Mouse (Mus musculus): ENCODE data around the gene Serpina3c.
A peak's percentile ranks its signal among the peaks of the same experiment; 100 is the strongest.
"Not testable (repeated sequence)": the region's sequence is repeated elsewhere in the genome, so short reads cannot be mapped to it uniquely, and the experiment has no call there.

The Serpina3c gene

DNA sequence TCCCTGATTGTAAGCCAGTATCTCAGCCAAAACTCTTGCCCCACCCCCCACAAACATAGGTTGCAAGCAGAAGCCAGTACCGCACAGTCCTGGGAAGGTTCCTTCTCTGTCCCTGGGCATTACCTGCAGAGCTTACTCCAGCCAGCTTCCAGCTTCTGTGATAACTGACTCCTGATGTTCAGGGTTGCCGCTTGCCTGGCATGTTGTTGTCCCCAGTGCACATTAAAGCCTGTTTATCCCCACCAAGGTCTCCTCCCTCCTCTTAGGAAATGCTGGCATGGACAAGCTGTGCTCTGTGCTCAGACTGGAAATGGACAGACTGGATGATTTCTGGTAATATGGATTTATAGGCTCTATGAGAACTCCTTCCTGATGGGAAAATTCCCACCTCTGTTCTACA is at the start of gene Serpina3c:
Gene Serpina3c (minus strand): TSS at position 215 of the 400 bp plus-strand sequence.
- DNase-seq, result no peak

DNA sequence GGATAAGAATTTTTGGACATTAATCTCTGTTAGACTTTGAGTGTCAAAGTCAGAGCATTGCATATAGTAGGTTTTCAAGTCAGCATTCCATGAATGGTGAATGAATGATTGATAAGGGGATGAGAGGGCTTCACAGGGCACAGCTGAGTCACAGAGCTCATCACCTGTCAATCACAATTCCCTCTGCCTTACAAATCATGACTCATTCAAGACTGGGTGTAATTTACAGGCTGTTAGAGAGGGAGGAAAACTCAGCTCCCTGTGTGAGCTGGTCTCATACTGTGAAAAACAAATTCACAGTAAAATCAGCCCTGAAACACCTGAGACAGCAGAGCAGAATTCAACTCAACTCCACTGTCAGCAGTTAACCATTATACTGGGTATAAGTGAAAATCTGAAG is 37.2 kb upstream of the Serpina3c start:
- no peak for DNase-seq

DNA sequence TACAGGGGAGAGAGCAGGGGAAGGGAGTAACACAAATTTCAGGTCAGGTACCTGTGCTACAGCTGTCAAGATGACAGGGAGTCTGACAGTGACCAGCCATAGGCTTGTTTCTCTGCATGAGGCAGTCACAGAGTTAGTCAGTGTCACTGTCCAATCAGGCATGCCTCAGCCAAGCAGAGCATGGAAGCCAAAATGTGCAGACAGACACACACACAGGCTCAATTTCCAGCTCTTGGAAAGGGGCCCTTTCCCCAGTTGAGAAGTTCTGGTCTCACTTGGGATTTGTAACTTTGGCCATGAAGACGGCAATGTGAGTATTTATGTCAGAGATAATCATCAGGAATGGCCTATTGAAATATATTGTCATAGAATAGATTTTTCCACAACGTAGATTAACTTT is 35.6 kb upstream of the Serpina3c start:
- no peak for DNase-seq

DNA sequence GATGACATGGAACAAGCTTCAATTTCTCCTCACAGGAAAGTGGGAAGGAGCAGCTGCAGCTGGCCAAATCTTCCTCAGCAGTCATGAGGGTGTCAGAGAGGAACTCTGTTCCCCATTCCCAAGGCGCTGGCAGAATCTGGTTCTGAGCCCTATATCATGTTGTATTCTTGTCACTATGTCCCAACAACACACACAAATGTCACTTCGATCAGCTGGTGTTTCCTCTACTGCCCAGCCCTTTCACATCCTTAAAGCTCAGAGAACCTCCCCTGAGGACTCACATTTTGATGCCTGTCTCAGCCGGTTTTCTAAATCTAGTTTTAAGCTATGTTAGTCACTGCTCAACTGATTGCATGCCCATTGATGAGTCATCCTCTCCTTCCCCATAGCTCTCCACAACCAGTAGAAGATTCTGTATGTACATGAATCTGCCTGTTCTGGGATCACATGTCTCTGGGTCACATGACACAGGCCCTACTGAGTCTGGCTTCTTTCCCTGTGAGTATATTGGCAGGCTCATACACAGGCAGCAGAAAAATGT is 32.4 kb upstream of the Serpina3c start:
- peak; percentile 39 for DNase-seq

DNA sequence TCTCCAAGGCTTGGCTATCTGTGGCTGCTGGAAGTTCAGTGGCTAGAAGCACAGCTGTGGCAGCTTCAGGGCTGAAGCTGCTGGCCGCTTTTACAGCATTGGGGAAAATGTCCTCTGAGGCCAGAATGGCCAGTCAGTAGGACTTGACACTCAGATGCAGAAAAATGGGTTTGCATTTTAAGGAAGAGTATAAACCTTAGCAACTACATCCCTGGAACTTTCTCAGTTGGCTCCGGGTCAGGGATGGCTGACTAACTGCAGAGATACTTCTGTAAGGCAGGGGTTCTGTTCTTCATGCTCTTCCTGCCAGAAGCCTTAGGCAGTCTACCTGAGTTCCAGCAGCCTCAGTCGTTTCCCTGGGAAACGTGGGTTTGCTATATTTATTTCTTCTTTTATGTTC is 31.4 kb upstream of the Serpina3c start:
- DNase-seq, result no peak

DNA sequence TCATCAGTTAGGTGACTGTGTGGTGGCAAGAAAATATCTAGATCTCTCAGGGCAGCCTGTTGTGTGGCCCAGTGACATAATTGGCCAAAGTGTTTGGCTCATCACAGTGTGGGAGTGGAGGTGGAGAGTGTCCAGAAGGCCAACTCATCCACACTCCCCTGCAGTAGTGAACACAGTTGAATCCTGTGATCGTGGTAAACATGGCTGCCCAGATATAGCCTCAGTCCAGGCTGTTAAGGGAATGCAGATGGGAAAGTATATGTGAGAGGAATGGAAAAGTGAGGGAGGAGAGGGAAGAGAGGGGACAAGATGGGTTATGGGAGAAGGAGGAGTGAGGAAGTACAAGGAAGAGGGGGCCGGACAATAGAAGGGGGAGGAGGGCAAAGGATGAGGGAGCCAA is 25.3 kb upstream of the Serpina3c start:
- no peak for DNase-seq

DNA sequence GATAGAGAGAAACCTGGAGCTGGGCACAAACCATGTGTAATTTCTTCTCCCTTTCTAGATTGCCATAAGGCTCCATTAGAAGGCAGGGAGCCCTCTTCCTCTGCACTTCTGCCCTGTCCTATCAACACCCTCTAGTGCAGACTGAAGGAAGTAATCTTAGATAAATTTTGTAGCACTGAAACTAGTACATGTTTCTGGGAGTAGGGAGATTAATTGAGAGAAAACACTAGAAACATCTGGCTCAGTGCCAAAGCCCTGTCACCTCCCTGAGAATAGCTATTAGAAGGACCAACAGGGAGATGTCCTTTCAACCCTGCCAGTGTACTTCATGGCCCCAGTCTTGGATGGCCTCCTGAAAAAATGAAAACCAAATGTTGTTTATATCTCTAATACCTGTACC is 24.9 kb upstream of the Serpina3c start:
- DNase-seq, result no peak

DNA sequence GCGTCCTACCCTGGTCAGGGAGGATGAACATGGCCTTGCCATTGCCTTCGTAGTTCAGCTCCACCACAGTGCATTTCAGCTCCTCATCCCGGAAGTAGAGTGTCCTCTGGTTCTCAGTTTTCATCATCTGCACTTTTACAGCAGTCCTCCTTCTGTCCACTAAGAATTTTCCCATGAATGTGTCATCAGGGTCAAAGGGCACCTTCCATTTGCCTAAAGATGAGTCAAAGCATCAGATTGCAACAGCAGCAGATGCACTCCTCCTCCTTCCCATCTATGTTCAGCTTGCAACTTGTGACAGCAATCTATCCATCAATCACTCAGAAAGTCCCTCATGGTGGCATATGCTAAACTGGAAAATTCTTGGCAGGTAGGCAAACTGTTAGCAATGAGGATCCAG is 22.0 kb upstream of the Serpina3c start:
- no peak for DNase-seq

DNA sequence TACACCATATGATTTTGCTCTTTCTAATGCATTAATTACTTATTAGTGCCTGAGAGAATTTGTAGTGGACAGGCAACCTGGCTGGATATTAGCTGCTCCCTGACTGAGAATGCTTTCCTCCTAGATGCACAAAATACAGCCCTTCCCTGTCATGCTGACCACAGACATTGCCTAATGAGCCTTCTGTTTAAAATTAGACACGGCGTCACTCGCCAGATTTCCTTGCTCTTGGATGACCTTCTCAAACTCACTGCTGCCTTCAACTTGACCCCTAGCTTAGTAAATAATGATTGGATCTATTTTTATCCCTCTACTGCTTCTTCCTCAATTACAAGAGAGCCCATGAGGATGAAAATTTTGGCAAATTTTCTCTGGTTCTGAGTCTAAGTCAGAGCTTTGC is 21.1 kb upstream of the Serpina3c start:
- no peak for DNase-seq

DNA sequence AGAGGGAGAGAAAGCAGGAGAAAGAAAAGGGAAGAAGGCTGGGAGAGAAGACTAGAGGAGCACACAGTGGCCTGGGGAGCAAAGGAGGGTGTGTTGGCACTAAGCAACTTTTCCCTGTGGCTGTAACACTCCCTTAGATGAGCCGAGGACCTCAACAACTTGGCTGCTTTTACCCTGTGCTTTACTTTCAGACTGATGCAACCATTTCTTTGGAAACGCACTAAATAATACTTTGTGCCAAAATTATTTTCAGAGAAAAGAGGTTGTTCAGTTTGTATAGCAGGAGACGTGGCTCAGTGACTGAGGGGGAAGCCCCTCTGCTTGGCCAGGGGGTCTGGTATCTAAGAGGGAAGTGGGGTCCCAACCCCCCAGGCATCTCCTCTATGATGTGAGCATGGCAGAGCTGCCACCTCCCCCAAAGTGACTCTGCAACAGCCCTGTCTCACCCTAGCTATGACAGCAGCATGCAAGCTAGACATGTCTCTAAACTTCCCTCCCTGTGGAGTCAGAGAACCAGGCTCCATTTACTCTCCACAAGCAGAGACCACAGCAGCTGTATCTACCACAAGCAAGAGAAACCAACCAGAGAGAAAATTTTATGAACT is 527 bp downstream of the Serpina3c start:
- no peak for DNase-seq

DNA sequence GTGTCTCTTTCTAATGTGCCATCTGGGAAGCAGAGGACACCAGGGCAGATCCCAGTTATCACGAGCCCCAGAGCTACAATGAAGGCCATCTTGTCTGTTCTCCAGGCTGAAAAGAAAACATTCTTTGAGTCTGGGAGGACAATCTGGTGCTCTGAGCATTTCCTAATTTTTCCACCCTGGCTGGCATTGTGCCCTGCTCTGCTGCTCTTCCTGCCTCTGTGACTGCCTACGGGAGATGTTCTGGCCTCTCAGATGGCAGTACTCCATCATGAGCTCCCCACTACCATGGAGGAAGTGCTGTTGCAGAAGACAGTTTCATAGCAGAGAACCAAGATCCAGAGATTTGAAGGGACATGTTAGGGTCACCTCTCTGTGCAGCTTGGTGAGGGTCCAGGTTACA is 1.7 kb downstream of the Serpina3c start:
- no peak for DNase-seq

DNA sequence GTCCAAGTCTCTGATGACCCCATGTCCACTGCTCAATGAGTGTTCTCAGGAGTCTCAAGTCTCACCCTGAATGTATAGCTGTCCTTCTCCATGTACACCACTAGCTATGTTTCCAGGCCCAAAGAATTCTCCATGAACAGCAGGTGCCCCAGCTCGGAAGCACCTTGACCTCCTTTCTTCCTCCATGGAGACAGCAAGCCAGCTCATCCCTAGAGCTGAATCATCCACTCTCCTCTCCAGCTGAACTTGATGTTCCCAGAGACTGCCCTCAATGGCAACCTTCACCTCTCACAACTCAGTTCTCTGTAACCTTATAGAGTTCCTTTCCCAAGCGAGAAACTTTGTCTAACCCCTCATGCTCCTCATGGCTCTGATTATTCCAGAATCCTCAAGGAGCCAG is 8.1 kb downstream of the Serpina3c start:
- no peak for DNase-seq

DNA sequence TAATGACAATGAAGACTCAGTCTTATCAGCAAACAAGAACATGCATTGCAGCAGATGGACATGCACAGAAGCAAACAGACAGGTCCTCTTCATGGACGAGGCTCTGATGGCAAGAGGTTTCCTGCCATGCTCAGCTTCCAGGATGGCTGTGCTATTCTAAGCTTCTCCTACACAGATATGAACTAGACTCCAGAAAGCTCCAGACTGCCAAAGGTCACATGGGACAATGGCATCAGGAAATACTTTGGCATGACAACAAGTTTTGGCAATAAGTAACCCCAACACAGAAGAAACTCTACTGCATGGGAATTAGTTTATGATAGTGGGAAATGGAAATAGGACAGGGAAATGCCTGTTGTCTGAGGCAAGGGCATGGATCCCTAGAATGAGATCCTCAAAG is 10.4 kb downstream of the Serpina3c start:
- no peak for DNase-seq

DNA sequence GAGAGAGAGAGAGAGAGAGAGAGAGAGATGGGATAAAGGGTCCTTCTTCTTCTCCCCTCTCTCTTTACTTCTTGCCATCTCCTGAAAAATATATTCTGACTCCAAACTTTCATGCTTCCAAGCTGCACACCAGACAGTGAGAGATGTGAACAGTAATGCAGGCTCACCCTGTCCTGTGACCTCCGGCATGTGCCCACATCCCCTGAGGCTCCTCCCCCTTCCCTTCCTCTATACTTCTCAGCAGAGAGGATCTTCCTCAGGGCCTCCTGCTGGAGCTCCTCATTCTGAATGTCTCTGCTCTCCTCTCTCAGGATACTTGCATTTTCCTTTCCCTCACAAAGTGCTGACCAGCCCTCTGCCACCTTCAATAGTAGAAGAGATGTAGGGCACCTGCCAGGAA is 11.2 kb downstream of the Serpina3c start:
- DNase-seq, result no peak

DNA sequence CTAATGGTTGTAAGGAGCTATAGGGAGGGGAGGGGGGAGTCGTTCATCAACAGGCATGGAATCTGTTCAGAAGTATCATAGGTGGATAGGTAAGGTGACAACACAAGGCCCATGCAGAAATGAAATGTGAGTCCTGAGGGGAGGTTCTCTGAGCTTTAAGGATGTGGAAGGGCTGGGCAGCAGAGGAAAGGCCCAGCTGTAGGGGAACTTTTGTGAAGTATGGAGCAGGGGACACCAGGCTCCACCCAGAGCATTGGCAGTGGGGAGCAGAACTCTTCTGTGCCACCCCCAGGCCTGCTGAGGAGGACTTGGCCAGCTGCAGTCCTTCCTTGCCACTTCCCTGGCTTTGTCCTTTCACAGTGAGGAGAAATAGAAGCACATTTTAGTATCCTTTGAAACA is 12.2 kb downstream of the Serpina3c start:
- DNase-seq, result no peak

DNA sequence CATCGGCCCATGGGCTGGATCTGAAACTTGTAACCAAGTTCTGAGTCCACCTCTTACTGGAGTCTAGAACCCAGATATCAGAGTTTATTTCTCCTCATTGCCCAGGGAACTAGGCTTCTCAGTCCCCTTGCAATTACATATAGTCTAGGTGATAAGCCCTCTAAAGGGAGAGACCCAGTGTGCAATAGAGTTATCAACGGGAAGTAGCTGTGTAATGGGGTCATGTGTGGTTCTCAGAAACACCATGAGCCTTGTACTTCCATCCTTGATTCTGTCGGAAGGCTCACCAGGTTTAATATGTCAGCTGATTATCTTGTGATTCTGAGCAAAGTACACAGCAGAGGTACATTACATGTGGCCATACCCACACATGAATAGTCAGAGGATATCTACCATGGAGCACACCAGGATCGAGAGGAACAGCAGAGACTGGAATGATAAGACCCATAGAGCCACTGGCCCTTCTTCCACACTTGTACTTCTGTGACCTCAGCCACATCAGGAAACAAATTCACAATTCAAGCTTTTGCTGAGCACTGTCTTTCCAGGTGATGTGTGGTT is 13.0 kb downstream of the Serpina3c start:
- DNase-seq, result no peak

DNA sequence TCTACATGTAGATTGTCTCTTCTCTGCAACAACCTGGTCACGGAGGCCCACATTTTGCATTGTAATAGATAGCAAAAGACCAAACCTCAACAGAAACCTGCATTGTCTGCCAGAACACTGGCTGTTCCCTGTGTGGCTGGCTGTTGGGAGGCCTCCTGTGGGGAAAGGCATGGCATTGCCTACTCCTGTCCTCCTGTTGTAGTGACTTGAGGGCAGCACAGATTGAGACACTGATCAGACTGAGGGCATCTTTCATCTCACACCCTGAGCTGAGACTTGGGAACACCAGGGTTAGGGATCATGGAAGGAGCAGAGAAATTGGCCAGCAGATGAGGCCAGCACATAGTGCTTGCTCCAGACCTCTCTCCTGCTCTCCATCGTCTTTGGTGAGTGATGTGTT is 15.5 kb downstream of the Serpina3c start:
- DNase-seq, result no peak

DNA sequence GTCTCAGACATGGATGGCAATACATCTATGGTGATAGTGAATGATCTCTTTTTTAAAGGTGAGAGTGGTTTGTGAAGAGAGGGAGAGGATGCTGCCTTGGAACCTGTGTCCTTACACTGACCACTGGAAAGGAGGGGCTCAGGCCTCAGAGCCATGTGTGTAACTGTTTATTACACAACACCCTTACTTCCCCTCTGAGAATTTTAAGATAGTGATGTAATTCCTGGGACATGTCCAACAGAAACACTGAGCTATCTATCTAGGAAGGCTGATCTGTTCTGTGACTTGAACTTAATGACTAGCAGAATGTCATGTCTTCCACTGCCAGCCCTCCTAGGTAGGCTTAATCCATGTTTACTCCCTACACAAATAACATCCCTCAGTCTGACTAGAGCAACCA is 22.6 kb downstream of the Serpina3c start:
- no peak for DNase-seq

DNA sequence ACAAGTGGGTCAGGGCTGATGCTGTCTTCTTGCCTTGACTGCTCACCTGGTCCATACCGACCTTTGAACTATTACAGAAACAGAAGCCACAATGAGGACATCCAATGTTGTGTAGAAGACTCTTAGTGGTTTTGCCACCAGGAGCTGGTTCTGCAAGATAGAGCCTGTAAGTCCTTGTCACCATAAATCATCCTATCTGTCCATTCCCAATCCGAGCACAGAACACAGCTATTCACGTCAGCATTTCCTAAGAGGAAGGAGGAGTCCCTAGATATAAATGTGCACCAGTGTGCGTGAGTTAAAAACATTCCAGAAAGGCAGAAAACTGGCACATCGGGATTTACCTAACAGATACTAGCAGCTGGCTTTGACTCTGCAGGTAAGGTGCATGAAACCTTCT is 26.0 kb downstream of the Serpina3c start, which contains the start of gene Serpina3b:
Gene Serpina3b (plus strand): TSS at position 301 of the 400 bp plus-strand sequence.
- no peak for DNase-seq

DNA sequence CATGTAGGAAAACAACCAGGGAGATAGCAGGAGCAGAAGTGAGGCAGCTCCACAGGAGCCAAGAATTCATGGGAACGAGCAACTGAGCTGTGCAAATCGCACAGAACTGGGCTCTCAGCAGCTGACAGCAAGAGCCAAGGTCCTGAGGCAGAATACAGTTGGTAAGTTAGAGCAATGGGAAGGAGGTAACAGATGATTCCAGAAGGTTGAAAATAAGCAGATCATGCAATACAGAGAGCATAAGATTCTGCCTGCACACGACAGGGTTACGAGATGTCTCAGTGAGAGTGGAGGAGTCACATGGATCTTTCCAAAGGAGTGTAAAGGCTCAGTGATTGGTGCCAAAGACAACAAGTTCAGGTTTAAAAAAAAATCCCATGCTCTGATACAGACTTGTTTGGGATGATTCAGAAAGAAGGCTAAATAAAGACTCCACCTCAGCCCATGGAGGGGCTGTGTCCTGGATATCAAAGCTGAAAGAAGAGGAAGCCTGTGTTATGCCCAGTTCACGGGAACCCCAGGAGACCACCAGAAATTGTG is 28.6 kb downstream of the Serpina3c start:
- no peak for DNase-seq

DNA sequence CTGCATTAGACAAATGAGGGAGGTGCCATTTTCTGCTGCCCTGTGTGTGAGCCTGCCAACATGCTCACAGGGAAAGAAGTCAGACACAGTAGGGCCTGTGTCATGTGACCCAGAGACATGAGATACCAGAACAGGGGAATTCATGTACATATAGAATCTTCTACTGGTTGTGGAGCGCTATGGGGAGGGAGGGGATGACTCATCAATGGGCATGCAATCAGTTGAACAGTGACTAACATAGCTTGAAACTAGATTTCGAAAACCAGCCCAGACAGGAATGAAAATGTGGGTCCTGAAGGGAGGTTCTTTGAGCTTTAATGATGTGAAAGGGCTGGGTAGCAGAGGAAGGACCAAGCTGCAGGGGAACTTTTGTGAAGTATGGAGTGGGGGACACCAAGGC is 29.7 kb downstream of the Serpina3c start:
- no peak for DNase-seq

DNA sequence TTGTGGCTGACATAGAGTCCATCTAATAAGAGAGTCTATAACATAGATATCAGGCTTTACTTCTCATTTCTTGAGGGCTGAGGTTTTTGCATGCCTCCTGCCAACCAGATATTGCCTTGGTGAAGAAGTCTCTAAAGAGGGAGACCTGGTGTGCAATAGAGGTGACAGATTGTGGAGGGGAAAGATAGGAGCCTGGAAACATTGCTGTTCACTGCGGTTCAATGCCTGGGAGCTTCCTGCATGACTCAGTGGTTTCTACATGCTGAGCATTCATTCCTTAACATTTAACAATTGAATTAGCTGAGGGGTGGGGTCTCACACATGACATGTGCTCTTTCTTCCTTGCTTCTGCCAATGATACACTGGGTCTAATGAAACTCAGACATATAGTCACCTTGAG is 30.6 kb downstream of the Serpina3c start:
- DNase-seq, result no peak

DNA sequence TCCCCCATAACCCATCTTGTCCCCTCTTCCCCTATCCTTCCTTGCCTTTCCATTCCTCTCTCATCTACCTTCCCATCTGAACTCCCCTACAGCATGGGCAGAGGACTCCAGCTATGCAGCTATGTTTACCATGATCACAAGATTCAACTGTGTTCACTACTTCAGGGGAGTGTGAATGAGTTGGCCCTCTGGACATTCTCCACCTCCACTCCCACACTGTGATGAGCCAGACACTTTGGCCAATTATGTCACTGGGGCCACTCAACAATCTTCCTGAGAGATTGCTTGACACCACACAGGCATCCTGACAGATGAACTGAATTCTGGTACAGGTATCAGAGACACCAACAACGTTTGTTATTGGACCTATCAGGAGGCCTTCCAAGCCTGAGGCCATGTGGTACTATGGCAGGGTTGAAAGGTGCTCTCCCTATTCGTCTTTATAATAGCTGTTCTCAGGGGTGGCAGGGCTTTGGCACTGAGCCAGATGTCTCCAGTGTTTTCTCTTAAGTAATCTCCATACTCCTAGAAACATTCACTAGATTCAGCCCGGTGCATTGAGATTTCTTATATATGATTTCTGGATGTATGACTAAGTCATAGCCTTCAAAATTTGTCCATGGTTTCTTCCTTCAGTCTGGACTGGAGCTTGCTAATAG is 38.6 kb downstream of the Serpina3c start:
- DNase-seq, result no peak

DNA sequence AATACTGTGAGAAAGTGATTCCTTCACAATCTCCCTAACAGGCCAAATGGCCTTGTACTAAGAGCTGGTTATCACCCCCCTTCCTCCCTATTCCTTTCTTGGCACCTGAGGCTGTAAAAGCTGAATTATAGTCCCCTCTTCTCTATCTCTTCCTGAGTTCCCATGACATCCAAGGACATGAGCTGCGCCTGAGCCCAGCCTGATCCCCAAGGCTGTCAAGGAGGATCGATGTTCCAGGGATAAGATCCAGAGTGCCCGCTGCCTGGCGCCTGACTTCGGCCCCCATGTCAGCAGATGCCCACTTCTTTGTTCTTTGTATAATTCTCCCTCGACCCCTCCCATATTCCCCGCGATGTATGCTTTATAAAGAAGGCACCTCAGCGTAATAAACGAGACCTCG is 41.3 kb downstream of the Serpina3c start, which contains the start of gene Serpina3a:
Gene Serpina3a (plus strand): TSS at position 392 of the 400 bp plus-strand sequence.
- DNase-seq, result not testable (repeated sequence)

Measured in right cerebral cortex, adult 18-20 months (tissue).